Mouse (Mus musculus) MN1 (cell line): ENCODE results near the gene Gm2174.

ENCODE experiments used
- DNase-seq: peaks from one replicate; pipeline ENCODE4 v3.0.0-alpha.2; 2016; ENCODE audit warnings: low spot score

The Gm2174 gene

DNA sequence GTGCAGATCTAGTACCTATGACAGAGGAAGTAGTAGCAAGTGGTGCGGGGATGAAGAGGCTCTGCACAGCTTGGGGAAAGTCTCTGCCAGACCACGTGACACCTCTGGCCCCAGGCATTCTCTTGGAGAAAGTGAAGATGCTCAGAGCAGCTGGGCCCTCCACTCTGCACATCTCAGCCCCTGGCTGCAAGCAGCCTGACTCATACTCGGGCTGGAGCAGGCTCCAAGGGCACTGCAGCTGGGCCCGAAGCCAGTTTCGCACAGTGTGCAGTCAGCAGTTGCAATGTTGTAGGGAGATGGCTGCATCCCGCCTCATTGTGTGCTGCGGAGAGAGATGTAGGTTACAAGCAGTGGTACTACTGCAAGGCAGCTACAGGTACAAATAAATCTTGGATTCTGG, 49.5 kb downstream of the Gm2174 start:
- peak; percentile 19 for DNase-seq
